Mouse (Mus musculus): Measurements from ENCODE around the gene Gabrd.

The Gabrd gene

GRCm38 (mm10) chr4:155381974-155382373 is 15.9 kb downstream of the Gabrd start:
- DNase-seq: no peak

DNA sequence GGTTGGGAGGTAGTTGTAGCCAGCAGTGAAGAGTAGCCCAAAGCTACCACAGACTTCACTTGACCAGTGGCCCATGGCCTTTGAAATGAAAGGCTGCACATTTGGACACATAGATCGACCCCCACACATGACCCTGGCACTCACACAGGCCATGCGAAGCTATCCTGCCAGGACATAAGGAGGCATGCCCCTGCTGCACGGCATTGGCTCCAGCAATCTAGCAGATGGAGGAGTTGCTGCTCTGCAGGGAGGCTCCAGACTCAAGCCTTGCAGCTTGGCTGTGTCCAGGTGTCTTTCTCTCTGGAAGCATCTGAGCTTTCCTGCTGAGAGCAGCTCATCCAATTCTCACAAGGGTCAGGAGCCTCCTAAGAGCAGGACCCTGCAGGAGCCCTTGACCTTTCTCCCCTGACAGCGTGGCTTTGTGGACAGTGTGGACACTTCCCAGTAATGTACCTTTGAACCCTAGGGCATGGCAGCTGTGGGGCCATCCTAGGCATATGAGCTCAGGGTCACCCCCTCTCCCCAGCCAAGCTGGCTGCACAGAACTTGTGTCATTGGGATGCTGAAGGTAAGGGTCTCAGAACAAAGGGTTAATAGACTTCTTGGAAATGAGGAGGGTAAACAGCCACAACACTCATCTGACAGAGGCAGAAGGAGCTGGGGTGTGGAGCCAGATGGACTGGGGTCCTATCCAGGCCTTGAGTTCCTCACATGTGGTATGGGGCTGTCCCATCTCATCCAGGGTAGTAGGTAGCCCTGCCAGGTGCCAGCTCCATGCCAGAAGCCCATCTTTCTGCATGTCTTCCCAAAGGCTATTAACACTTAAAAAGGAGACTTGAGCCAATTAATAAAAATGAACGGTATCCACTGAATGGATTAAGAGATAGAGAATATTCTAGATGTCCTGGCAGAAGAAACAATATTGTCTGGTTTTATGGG is 25.8 kb downstream of the Gabrd start:
- DNase-seq: no peak

- DNase-seq: no peak
These were observed 26.9 kb downstream of the Gabrd start for GRCm38 (mm10) chr4:155370737-155371715.

DNA sequence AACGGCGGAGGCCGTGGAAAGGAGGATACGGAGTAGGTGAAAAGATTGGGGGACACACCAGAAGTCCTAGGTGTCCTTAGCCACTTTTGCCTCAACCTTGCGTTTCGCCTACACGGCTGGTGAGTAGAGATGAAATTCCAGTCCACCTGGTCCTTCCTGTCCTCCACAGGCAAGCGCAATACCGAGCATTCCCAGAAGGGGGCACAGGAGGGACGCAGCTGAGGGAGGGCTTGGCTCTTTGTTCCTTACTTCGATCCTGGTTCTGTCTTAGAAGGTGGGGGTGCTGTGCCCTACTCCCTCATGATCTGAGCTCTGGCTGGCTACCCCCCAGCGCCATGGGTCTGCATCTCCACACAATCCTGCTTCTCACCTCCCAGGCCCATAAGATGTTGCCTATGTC is 29.2 kb downstream of the Gabrd start:
- peak; percentile 66 for DNase-seq

DNA sequence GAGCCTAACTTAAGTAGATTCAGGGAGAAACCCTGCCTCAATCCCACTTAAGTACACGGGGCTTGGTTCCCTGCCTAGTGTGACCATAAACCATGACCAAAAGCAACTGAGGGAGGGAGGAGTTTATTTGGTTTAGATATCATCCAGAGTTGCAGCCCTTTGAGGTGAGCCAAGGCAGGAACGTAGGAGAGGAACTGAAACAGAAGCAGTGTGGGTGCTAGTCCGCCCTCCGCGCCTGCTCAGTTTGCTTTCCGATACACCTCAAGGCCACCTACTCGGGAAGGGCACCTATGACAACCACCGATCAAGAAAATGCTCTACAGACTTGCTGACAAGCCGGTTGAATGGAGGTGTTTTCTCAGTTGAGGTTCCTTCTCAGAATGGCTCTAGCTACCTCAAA is 30.2 kb downstream of the Gabrd start:
- DNase-seq: no peak

GRCm38 (mm10) chr4:155366784-155367183 is 31.1 kb downstream of the Gabrd start:
- no peak for DNase-seq

DNA sequence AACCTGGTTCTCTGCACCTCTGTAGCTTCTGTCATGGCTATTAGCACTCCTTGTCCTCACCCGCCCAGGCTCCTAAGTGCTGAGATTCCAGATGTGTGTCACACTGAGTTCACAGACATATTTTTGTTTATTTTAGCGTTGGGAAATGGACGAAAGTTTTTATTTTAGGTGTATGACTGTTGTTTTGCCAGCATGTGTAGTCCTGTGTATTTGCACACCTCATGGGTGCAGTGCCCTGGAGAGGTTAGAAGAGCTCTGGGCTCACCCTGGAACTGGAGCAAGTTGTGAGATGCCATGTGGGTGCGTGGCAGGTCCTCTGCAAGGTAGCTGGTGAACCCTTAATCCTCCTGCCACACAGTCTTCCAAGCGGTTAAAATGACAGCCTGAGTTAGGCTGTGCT is 35.5 kb downstream of the Gabrd start:
- no peak for DNase-seq

- peak; percentile 87 for DNase-seq
These were observed 36.6 kb downstream of the Gabrd start, which contains the start of gene Prkcz for GRCm38 (mm10) chr4:155361303-155361791. Gene Prkcz (minus strand): TSS chr4:155361361.

- DNase-seq: peak; percentile 20
These were observed 37.1 kb downstream of the Gabrd start for GRCm38 (mm10) chr4:155360856-155361255.

DNA sequence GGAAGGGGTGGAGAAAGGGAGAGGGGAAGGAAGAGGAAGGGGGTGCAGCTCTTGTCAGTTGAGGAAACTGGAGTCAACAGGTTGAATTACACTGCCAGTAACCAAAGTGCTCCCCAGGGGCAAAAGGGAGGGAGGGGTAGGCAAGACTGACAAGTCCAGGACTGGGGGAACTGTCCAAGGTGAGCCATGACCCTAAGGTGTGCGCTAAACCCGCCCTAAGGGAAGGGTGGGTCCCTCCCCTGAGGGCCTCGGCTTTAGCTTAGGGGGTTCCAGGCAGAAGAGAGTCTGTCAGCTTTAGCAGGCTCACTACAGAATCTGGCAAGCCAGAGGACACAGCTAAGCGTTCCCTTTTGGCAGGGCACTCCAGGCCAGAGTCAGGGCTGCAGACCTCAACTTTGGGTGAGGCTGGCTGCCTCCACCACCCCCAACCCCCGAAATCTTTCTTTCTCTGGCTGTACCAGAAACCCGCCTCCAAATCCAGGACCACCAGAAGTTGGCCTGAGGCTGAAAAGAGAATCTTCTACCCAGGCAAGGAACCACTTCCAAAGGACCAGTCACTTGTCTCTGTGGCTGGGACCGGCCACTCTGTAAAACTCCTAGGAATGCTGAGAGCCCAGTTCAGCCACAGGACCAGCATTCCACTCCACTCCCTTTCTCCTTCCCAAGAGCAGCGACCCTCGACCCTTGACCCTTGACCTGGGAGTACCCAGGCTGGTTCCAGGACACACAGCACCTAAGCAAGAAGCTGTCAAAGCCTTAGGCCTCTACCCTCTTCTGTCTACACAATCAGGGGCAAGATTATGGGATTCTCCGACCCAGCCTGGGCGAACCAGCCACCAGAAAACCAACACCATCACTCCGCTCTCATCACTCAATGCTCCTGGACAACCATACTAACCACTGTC is 38.1 kb downstream of the Gabrd start:
- DNase-seq: no peak

GRCm38 (mm10) chr4:155357601-155358000 is 40.3 kb downstream of the Gabrd start:
- peak; percentile 34 for DNase-seq

GRCm38 (mm10) chr4:155356354-155356753 is 41.6 kb downstream of the Gabrd start:
- DNase-seq: no peak

DNA sequence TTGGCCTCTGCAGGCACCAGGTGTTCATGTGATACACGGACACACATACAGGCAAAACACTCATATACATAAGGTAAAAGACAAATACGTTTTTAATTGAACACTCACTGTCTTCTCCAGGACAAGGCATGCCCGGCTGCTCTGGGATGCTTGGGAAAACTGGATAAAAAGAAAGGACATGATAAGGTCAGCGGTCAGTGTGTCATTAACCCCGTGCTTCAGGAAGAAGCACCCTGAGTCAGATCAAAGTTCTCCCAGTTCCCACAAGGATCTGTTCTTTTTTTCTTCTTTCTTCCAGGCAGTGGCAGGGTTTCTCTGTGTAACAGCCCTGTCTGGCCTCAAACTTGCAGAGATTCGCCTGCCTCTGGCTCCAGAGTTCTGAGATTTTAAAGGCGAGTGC is 43.4 kb downstream of the Gabrd start:
- DNase-seq: no peak

DNA sequence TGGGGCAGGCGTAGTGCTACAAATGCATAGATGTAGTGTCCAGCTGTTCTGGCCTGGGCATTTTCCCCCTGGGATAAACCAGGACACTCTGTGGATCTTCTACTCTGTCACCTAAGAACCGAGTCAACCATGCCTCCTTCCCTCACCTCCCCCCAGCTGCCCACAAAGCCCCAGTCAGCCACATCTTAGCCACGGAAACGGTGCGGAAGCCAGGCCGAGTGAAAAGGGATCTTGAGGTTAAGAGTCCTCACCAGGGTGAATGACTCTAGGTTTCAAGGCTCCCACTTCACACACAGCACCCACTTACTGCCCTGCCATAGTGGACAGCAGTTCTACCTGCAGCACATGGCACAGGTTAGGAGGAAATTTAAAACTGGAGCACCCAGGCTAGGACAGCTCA is 43.9 kb downstream of the Gabrd start:
- no peak for DNase-seq

DNA sequence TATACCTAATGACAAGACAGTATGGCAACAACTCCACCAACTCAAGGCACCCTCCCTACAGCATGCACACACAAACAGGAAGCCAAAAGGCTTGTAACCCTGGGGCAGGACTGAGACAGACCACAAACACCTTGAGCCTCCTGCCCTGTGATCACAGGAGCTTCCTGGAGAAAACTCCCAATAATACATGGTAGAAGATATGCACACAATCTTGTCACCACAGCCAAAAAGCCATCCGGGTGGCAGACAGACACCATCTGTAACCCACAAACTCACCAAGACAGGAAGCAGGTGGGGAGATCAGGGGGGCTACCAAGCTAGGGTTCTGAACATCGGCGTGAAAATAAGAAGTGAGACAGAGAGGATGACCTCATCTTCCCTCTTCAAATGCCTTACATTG is 45.3 kb downstream of the Gabrd start:
- no peak for DNase-seq

- no peak for DNase-seq
These were observed 51.6 kb downstream of the Gabrd start for GRCm38 (mm10) chr4:155346350-155346749.

- DNase-seq: peak; percentile 87
These were observed 52.3 kb downstream of the Gabrd start for GRCm38 (mm10) chr4:155345608-155345953.

DNA sequence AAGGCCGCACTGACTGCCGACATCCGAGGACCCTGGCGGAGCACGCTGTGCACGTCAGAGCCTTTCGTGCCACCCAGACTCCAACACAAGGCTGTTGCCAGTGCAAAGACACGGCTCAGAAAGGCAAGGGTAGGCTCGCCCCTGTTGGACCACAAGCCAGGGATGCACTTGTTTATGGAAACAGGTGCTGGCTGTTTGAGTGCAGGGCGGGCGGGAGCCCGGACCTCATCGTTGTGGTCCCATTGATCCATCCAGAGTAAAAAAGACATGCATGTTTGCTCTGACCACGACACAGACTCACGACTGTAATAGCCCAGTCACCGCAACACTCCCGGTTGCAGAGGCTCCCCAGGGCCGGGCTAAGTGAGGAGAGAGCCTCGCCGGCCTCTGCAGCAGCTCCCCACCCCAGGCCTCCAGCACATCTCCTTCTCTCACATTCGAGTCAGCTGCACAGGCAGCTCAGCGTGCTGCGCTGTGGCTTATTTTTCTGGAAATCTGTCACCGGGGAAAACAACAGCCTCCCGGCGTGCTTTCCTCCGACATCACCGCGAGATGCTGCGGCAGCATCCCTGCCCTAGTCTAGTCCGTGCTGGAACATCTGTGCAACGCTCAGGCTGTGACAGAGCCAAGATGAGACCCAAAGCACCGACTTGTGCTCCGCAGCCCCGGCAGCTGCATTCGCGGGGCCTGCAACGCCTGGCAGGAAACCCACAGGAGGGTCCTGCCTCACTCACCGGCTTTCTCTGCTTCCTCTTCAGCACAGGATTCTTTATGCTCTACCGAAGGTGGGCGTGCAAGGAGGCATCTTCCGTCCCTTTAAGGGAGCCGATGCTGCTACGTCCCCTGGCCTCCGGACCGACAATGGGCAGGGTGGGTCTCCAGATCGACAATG is 53.0 kb downstream of the Gabrd start:
- peak; percentile 62 for DNase-seq

DNA sequence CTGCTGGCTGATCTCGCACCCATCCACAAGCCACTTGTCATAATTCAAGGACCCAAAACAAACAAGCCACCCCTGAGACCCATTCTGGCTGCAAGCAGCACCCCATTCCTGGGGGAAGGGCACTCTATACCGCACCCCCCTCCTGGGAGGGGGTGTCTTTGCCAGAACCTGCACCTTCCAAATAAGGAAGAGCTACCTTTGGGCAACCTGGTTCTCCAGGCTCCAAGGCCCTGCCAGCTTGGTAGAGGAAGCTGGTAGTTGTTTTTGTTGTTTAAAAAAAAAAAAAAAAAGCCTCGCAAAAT is 53.7 kb downstream of the Gabrd start:
- DNase-seq: no peak

DNA sequence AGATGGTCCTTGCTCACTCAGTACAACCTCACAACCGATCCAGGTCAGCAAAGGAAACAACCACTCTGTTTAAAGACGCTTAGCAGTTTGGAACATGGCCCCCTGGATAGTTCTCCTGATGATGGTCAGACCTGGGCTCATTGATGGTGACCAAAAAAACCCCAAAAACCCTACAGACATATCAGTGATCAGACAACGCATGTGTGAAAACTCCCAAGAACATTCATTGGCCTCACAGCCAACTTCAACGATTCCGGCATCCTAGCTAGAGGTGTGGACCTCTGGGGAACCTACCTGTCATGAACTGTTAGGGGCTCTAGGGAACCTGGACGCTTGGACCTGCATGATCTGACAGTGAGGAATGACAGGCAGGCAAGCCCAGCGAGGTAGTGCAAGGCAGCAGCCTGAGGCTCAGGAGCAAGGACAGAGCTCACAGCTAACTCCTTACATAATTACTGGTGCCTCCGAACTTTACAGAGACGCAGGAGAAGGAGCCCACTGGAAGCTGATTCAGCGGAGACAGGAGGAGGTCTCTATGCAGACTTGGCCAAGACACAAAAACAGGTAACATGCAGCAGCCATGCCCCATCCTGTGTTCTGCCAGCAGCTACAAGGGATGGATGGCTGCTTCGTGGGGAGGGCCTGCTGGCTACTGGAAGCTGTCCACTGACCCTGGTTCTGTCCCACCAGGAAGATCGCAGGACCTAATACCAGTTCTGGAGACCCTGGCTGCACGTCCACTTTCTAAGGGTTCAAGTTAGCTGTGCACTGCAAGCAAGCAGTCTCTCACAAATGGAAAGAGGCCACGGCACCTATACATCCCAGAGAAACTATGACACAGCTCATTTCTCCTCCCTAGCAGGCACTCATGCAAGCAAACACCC is 54.3 kb downstream of the Gabrd start:
- DNase-seq: no peak
